Mouse (Mus musculus) neural tube, embryonic 11.5 days (tissue): ENCODE measurements around the gene Sytl2. TPM values are rescaled to one million over a fixed set of nuclear protein-coding genes. Genes with fewer than 3 reads are reported as not detected.

Source experiments
- ATAC-seq: fragments of 200-750 bp; cut with Nextera tagmentation; 2 replicates; pipeline ENCODE4 v1.8.0; 2017; ENCODE audit warnings: moderate number of reproducible peaks, mild to moderate bottlenecking, moderate TSS enrichment, moderate library complexity; ENCODE audit not compliant: insufficient read depth, low FRiP score, low TSS enrichment
- DNase-seq: peaks from one replicate; pipeline ENCODE4 v3.0.0-alpha.2; 2015; ENCODE audit warnings: low spot score
- H3K27ac ChIP-seq: fragments of 300-500 bp; sonication (generic); 2 replicates; pipeline ENCODE4 v1.5.1; 2014; ENCODE audit warnings: low read depth, mild to moderate bottlenecking, low read length
- H3K27me3 ChIP-seq: fragments of 300-500 bp; sonication (generic); 2 replicates; pipeline ENCODE4 v1.6.1; 2014; ENCODE audit warnings: mild to moderate bottlenecking, low read length, mixed read lengths; ENCODE audit not compliant: control insufficient read depth, insufficient read depth
- H3K36me3 ChIP-seq: fragments of 300-500 bp; sonication (generic); 2 replicates; pipeline ENCODE4 v1.6.1; 2014; ENCODE audit warnings: mild to moderate bottlenecking, low read length, moderate library complexity, mixed read lengths; ENCODE audit not compliant: control insufficient read depth, insufficient read depth
- H3K4me1 ChIP-seq: fragments of 300-500 bp; sonication (generic); 2 replicates; pipeline ENCODE4 v1.6.1; 2014; ENCODE audit warnings: low read length, mixed read lengths; ENCODE audit not compliant: control insufficient read depth, insufficient read depth
- H3K4me2 ChIP-seq: fragments of 300-500 bp; sonication (generic); 2 replicates; pipeline ENCODE4 v1.6.1; 2014; ENCODE audit warnings: low read depth, mild to moderate bottlenecking, moderate library complexity
- H3K4me3 ChIP-seq: fragments of 300-500 bp; sonication (generic); 2 replicates; pipeline ENCODE4 v1.5.1; 2014; ENCODE audit warnings: low read depth, low read length
- H3K9ac ChIP-seq: fragments of 300-500 bp; sonication (generic); 2 replicates; pipeline ENCODE4 v1.6.1; 2014; ENCODE audit warnings: mild to moderate bottlenecking, low read length
- H3K9me3 ChIP-seq: fragments of 300-500 bp; sonication (generic); 2 replicates; pipeline ENCODE4 v1.6.1; 2016; ENCODE audit warnings: low read length; ENCODE audit not compliant: control insufficient read depth
- WGBS: fragments of 180-500 bp; shearing (Covaris S2); extraction: QIAGEN DNeasy Blood & Tissue Kit; methylation state at CpG from one replicate; pipeline ENCODE4 v1.1.7; 2014; 5-methylcytosine and 5-hydroxymethylcytosine counted together
- polyA plus RNA-seq: library from polyadenylated mRNA; unstranded; fragments of >200 nt; fragmentation: Nextera tagmentation; extraction: Ambion mirVana; gene quantifications from 2 replicates; pipeline ENCODE4 v1.2.1, GENCODE M21; 2014

Gene Sytl2
- polyA plus RNA-seq, 1 experiment from 2014 or later = 9.0 TPM

DNA sequence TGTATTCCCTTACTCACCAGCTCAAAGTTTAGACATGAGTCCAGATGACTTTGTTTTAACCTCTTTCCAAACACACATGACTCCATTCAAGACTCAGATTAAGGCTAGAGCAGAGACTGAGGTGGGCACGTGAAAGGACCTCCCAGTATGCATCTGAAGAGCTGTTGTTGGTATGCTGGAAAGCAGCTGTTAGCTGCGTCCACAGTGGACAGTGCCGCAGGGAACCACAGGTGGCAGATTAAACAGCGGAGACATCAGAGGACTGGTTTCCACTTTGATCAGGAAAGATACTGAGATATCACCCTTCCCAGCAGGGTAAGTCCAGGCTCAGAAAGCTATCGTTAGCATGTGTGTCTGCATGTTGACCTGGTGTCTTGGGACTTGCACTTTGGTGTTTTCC, 18.1 kb downstream of the Sytl2 start:
- Histone ChIP-seq H3K27ac (no peak overlapping the region), H3K27me3 (no peaks in the 10 kb centered on the region), H3K9me3 (no peaks in the 10 kb centered on the region), H3K36me3 (no peaks in the 10 kb centered on the region), H3K9ac (no peak overlapping the region), H3K4me1 (no peaks in the 10 kb centered on the region), H3K4me2 (no peak overlapping the region), H3K4me3 (no peak overlapping the region)
- 48% methylated on average over 5 of the region's 5 CpGs for WGBS
- ATAC-seq = no peak
- no peak for DNase-seq

DNA sequence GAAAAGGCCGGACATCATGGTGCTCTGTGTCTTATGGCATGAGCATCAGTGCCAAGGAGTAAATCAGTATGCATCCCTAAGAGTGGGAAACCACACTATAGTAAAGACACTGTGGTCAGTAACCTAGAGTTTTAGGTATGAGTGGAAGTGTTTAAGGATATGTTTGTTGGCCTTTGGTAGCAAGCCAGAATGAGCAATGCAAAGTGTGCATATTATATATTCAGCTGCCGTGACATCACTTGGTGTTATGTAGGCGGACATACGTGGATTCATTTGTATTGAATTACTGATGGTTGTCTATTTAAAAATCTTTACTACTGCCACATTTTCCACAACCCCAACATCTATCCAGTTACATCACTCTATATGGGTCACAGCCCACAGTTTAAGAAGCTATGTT, 23.1 kb downstream of the Sytl2 start:
- DNase-seq (no peak), ATAC-seq (no peak)
- no peaks in the 10 kb centered on the region for H3K27me3 ChIP-seq
- H3K36me3 ChIP-seq = no peaks in the 10 kb centered on the region
- no peak overlapping the region for H3K27ac ChIP-seq
- H3K4me3 ChIP-seq = no peak overlapping the region
- H3K9me3 ChIP-seq = no peaks in the 10 kb centered on the region
- H3K4me1 ChIP-seq = no peaks in the 10 kb centered on the region
- 95% methylated on average over 4 of the region's 4 CpGs for whole genome bisulfite sequencing
- no peak overlapping the region for H3K4me2 ChIP-seq
- H3K9ac ChIP-seq = no peak overlapping the region

DNA sequence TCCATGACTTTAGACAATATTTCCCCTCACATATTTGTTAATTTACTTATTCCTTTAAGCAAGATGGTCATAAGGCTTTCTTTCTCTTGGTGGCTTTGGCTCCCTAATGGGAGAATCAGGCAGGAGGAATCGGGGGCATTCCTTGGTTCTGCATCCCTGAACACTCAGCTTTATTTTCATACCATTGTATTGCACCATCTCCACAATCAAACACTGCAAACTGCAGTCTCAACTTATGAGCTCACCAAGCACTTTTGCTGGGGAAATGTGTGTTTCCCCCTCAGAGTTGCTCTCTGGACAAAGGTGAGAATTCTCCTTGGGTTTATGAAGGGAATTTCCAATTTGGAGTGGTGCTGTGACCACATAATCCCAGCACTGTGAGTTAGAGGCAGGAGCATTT, 28.1 kb downstream of the Sytl2 start:
- WGBS = 85% methylated on average over 1 of the region's 1 CpGs
- Histone ChIP-seq H3K27ac (no peak overlapping the region), H3K4me3 (no peak overlapping the region), H3K9ac (no peak overlapping the region), H3K4me1 (no peaks in the 10 kb centered on the region), H3K4me2 (no peak overlapping the region), H3K27me3 (no peaks in the 10 kb centered on the region), H3K36me3 (no peaks in the 10 kb centered on the region), H3K9me3 (no peaks in the 10 kb centered on the region)
- DNase-seq (no peak), ATAC-seq (no peak)

DNA sequence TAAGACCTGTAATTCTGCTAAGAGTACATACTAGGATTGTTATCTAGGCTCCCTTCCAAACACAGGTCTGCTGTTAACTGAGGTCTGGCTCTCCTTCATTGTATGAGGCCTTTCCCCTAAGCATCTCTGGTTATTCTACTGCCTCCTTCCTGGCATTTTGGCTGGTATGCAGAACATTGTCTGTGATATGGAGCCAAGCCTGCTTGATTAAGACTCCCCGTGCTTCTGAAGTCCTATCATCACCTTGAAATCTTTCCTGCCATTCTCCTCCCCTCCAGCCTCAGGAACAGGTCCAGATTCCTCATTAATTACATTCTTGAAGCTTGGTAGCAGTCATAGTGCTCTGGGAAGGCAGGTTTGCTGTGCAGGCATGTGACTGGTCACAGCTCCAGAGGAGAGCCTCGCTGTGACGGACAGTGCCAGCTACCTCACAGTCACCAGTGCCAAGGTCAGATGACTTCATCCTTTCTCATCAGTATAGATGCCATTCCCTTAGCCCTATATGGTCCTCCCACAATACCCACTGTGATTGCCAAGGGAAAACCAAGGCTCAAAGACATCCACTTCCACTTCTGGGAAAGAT, 30.5 kb downstream of the Sytl2 start:
- Histone ChIP-seq H3K4me2 (no peak overlapping the region), H3K27ac (no peak overlapping the region)
- 91% methylated on average over 3 of the region's 3 CpGs for WGBS

DNA sequence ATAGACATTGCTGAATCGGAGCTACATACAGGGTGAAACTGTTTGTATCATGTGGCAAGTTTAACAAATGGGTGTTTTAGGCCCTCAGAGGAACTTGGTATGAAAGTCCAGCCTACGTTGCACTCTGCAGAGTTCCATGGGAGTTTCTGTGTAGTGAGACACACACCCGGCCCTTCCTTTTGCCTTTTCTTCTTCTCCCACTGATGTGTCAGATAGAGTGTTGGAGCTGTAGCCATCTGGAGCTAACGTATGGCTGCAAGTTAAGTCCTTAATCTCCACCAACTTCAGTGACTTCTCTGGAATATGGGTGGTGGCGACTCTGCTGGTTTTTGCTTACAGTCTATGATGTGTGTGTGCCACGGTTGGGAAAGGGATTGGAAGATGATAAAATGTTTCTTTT, 32.3 kb downstream of the Sytl2 start:
- H3K9me3 ChIP-seq = no peaks in the 10 kb centered on the region
- H3K27ac ChIP-seq = no peak overlapping the region
- H3K4me3 ChIP-seq = no peak overlapping the region
- H3K4me2 ChIP-seq = no peak overlapping the region
- no peaks in the 10 kb centered on the region for H3K36me3 ChIP-seq
- ATAC-seq (no peak), DNase-seq (no peak)
- no peak overlapping the region for H3K9ac ChIP-seq
- no peaks in the 10 kb centered on the region for H3K4me1 ChIP-seq
- WGBS = 86% methylated on average over 6 of the region's 6 CpGs
- H3K27me3 ChIP-seq = no peaks in the 10 kb centered on the region

More for the DNA sequence above, 30.5 kb downstream of the Sytl2 start:
- Histone ChIP-seq H3K27me3 (no peaks in the 10 kb centered on the region), H3K9me3 (no peaks in the 10 kb centered on the region), H3K36me3 (no peaks in the 10 kb centered on the region), H3K4me3 (no peak overlapping the region), H3K4me1 (no peaks in the 10 kb centered on the region), H3K9ac (no peak overlapping the region)
- DNase-seq (no peak), ATAC-seq (no peak)

DNA sequence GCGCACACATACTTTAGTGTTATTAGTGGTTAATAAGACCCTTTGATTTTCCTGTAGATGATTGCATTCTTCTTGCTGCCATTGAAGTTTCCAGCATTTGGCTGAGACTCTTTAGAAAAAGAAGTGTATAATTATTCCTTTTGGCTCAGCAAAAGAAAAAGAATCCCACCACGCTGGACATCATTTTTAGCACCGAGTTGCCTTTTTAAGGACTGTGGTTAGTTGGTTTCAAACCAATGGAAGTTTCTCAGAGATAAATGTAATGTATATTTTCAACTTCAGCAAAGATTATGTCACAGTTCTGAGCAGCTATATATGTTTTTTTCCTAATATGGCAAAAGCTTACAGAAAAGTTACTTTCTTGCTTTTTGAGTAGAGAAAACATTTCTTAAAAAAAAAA, 32.8 kb downstream of the Sytl2 start:
- H3K27me3 ChIP-seq = no peaks in the 10 kb centered on the region
- H3K36me3 ChIP-seq = no peaks in the 10 kb centered on the region
- no peaks in the 10 kb centered on the region for H3K9me3 ChIP-seq
- no peaks in the 10 kb centered on the region for H3K4me1 ChIP-seq
- WGBS = 90% methylated on average over 3 of the region's 3 CpGs
- DNase-seq = no peak
- no peak overlapping the region for H3K4me3 ChIP-seq
- no peak for ATAC-seq
- H3K4me2 ChIP-seq = no peak overlapping the region
- H3K9ac ChIP-seq = no peak overlapping the region
- no peak overlapping the region for H3K27ac ChIP-seq

DNA sequence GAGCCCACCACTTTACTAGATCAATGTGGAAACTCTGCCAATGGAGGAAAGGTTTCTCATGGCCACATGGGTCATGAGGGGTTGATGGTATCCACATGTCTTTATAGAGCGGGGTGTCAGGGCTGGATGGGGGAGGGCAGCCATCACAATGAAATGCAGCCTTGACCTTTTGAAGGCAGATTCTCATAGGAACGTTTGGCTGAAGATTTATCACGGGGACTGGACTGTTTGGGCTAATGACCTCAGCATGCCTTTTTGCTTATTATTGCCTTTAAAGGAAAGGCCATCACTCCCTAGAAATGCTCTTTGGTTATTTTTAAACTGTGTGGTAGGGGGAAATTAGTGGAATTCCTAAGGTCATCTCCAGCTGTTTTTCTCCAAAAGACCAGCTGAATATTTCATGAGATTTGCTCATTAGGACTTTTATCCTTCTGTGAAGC, 33.7 kb downstream of the Sytl2 start:
- Histone ChIP-seq H3K36me3 (no peaks in the 10 kb centered on the region), H3K4me3 (no peak overlapping the region), H3K9me3 (no peaks in the 10 kb centered on the region), H3K27ac (no peak overlapping the region), H3K4me2 (no peak overlapping the region), H3K27me3 (no peaks in the 10 kb centered on the region), H3K9ac (no peak overlapping the region), H3K4me1 (no peaks in the 10 kb centered on the region)
- no peak for ATAC-seq
- 16% methylated on average over 3 of the region's 3 CpGs for WGBS
- DNase-seq = no peak

DNA sequence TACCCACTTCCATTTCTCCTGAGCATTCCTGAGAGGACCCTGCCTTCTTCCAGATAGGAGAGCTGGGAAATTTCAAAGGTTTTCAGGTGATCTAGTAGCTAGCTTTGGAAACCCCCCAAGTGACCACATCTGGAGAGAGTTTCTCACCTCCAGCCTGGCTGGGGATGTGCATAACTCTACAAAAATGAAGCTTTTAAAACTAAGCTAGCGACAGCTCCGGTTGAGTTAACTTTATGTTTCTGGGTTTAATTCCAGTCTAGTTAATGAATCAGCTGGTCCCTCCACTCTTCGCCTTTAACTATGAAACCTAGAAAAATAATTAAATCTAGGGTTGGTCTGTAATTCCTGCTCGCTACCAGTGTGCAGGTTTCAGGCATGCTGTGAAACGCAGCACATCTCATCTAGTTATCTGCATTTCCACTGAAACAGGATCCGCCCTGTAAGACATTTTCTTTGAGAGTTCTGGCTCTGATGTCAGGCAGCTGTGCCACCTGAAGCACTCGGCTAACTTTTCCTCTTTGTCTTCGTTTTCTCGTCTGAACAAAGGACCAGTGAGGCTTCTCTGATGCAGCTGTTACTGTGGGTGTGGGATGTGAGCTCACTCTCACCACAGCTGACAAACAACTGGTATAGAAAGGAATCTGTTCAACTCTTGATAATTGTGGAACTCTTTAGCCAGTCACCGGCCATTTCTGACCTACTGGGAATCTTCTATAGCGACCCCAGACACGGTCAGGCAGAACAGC, 39.3 kb downstream of the Sytl2 start:
- H3K27ac ChIP-seq = no peak overlapping the region
- 68% methylated on average over 12 of the region's 12 CpGs for WGBS
- DNase-seq = no peak

DNA sequence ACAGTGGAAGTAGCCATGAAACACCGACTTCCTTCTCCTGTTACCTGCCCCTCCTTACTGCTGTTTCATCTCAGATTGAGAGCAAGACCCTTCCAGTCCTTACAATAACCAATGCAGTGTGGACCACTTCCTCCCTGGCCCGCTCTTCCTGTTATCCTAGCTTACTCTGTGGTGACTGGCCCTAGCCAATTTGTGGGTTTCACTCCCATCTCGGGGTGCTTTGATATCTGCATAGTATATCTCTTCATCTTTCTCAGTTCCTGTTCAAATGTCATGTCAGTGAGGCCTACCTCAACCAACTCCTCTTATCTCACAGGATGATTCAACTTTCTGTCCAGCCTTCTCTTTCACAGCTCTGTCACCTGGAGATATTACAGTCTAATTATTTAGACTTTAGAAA, 42.9 kb downstream of the Sytl2 start:
- H3K27ac ChIP-seq = no peak overlapping the region
- WGBS = 79% methylated on average over 3 of the region's 3 CpGs
- no peak for DNase-seq
- ATAC-seq = no peak
- H3K36me3 ChIP-seq = no peaks in the 10 kb centered on the region
- no peak overlapping the region for H3K9ac ChIP-seq
- no peaks in the 10 kb centered on the region for H3K4me1 ChIP-seq
- no peaks in the 10 kb centered on the region for H3K27me3 ChIP-seq
- H3K4me3 ChIP-seq = no peak overlapping the region
- H3K4me2 ChIP-seq = no peak overlapping the region
- H3K9me3 ChIP-seq = no peaks in the 10 kb centered on the region

More for the DNA sequence above, 39.3 kb downstream of the Sytl2 start:
- no peak for ATAC-seq
- no peak overlapping the region for H3K4me3 ChIP-seq
- H3K9ac ChIP-seq = no peak overlapping the region
- H3K4me2 ChIP-seq = no peak overlapping the region
- H3K36me3 ChIP-seq = no peaks in the 10 kb centered on the region
- no peaks in the 10 kb centered on the region for H3K9me3 ChIP-seq
- H3K27me3 ChIP-seq = no peaks in the 10 kb centered on the region
- no peaks in the 10 kb centered on the region for H3K4me1 ChIP-seq
